Mouse (Mus musculus) liver, embryonic 15.5 days (tissue): ENCODE results near the gene Gm3448. TPM values are rescaled to one million over a fixed set of nuclear protein-coding genes. Genes with fewer than 3 reads are reported as not detected.
A peak's percentile ranks its signal among the peaks of the same experiment; 100 is the strongest.
"Not testable (repeated sequence)": the region's sequence is repeated elsewhere in the genome, so short reads cannot be mapped to it uniquely, and the experiment has no call there.

Experiments used
- ATAC-seq: fragments of 200-750 bp; cut with Nextera tagmentation; 2 replicates; pipeline ENCODE4 v1.8.0; 2017; ENCODE audit warnings: moderate number of reproducible peaks, mild to moderate bottlenecking, moderate library complexity; ENCODE audit not compliant: insufficient read depth
- H3K27ac ChIP-seq: fragments of 300-500 bp; sonication (generic); replicated peaks from 2 replicates; pipeline ENCODE4 v1.5.1; 2015; ENCODE audit warnings: mild to moderate bottlenecking, inconsistent platforms
- H3K27me3 ChIP-seq: fragments of 300-500 bp; sonication (generic); 2 replicates; pipeline ENCODE4 v1.6.1; 2015; ENCODE audit warnings: mild to moderate bottlenecking, inconsistent platforms
- H3K36me3 ChIP-seq: fragments of 300-500 bp; sonication (generic); replicated peaks from 2 replicates; pipeline ENCODE4 v1.6.1; 2015; ENCODE audit warnings: moderate library complexity, mild to moderate bottlenecking, inconsistent platforms
- H3K4me1 ChIP-seq: fragments of 300-500 bp; sonication (generic); replicated peaks from 2 replicates; pipeline ENCODE4 v1.6.1; 2015; ENCODE audit warnings: inconsistent platforms
- H3K4me2 ChIP-seq: fragments of 300-500 bp; sonication (generic); 2 replicates; pipeline ENCODE4 v1.6.1; 2015; ENCODE audit warnings: moderate library complexity, mild to moderate bottlenecking, inconsistent platforms
- H3K4me3 ChIP-seq: fragments of 300-500 bp; sonication (generic); replicated peaks from 2 replicates; pipeline ENCODE4 v1.5.1; 2015; ENCODE audit warnings: mild to moderate bottlenecking, inconsistent platforms
- H3K9ac ChIP-seq: fragments of 300-500 bp; sonication (generic); 2 replicates; pipeline ENCODE4 v1.6.1; 2015; ENCODE audit warnings: moderate library complexity, mild to moderate bottlenecking, inconsistent platforms
- H3K9me3 ChIP-seq: fragments of 300-500 bp; sonication (generic); replicated peaks from 2 replicates; pipeline ENCODE4 v1.6.1; 2016; ENCODE audit warnings: inconsistent platforms
- WGBS: fragments of 180-500 bp; shearing (Covaris S2); methylation state at CpG from one replicate; pipeline ENCODE4 v1.1.7; 2015; ENCODE audit warnings: mixed read lengths; ENCODE audit not compliant: insufficient replicate concordance; 5-methylcytosine and 5-hydroxymethylcytosine counted together
- polyA plus RNA-seq: library from polyadenylated mRNA; unstranded; fragments of >200 nt; fragmentation: Nextera tagmentation; extraction: Ambion mirVana; gene quantifications from 2 replicates; pipeline ENCODE4 v1.2.1, GENCODE M21; 2015

Gm3448 gene
- polyA plus RNA-seq, 1 experiment from 2014 or later: 1.8 TPM

- H3K4me1 ChIP-seq: peaks cover 19% of the 10 kb centered on the region
- no peaks in the 10 kb centered on the region for H3K9me3 ChIP-seq
- peak overlapping the region; percentile 25; the same call in 1 of the 2 replicates for H3K4me2 ChIP-seq
- no peak for ATAC-seq
- WGBS: 55% methylated on average over 6 of the region's 6 CpGs
- no peaks in the 10 kb centered on the region for H3K27me3 ChIP-seq
- no peak overlapping the region for H3K9ac ChIP-seq
- no peak overlapping the region for H3K27ac ChIP-seq
- H3K4me3 ChIP-seq: no peak overlapping the region
- peaks cover 22% of the 10 kb centered on the region for H3K36me3 ChIP-seq
Measured at GRCm38 (mm10) chr17:15066066-15066465, 24.7 kb upstream of the Gm3448 start.

- no peak overlapping the region for H3K9ac ChIP-seq
Measured at GRCm38 (mm10) chr17:15065391-15066024, 24.2 kb upstream of the Gm3448 start.

GRCm38 (mm10) chr17:15060356-15060755 lies 19.0 kb upstream of the Gm3448 start:
- Histone ChIP-seq H3K4me2 (no peak overlapping the region), H3K9ac (no peak overlapping the region), H3K27me3 (no peaks in the 10 kb centered on the region), H3K4me3 (no peak overlapping the region), H3K9me3 (no peaks in the 10 kb centered on the region), H3K36me3 (peaks cover 57% of the 10 kb centered on the region), H3K27ac (no peak overlapping the region), H3K4me1 (peaks cover 3% of the 10 kb centered on the region; the same call in 1 of the 2 replicates)
- WGBS: 74% methylated on average over 6 of the region's 6 CpGs
- ATAC-seq: no peak

More at GRCm38 (mm10) chr17:15065391-15066024, 24.2 kb upstream of the Gm3448 start:
- Histone ChIP-seq H3K27me3 (no peaks in the 10 kb centered on the region), H3K27ac (no peak overlapping the region), H3K9me3 (no peaks in the 10 kb centered on the region), H3K4me2 (peak overlapping the region; percentile 25; the same call in 1 of the 2 replicates), H3K4me3 (no peak overlapping the region), H3K36me3 (peaks cover 26% of the 10 kb centered on the region), H3K4me1 (peaks cover 19% of the 10 kb centered on the region)
- 0 out of 2 replicates have a peak, but pooled peaks have one; percentile 6 for ATAC-seq
- WGBS: 43% methylated on average over 13 of the region's 13 CpGs

- H3K27me3 ChIP-seq: no peaks in the 10 kb centered on the region
- H3K36me3 ChIP-seq: peaks cover 54% of the 10 kb centered on the region
- no peak overlapping the region for H3K27ac ChIP-seq
- no peaks in the 10 kb centered on the region for H3K4me1 ChIP-seq
- H3K4me2 ChIP-seq: no peak overlapping the region
- no peak overlapping the region for H3K4me3 ChIP-seq
- no peak for ATAC-seq
- H3K9me3 ChIP-seq: no peaks in the 10 kb centered on the region
- no peak overlapping the region for H3K9ac ChIP-seq
- WGBS: 85% methylated on average over 14 of the region's 14 CpGs
Measured at GRCm38 (mm10) chr17:15059646-15060045, 18.3 kb upstream of the Gm3448 start.

GRCm38 (mm10) chr17:15058161-15058591 lies 16.8 kb upstream of the Gm3448 start:
- Histone ChIP-seq H3K4me1 (no peaks in the 10 kb centered on the region), H3K9me3 (no peaks in the 10 kb centered on the region), H3K4me2 (no peak overlapping the region), H3K9ac (no peak overlapping the region), H3K27ac (no peak overlapping the region), H3K27me3 (no peaks in the 10 kb centered on the region), H3K36me3 (peaks cover 48% of the 10 kb centered on the region), H3K4me3 (no peak overlapping the region)
- WGBS: 76% methylated on average over 5 of the region's 5 CpGs
- ATAC-seq: no peak

GRCm38 (mm10) chr17:15055925-15056324 lies 14.6 kb upstream of the Gm3448 start:
- H3K4me3 ChIP-seq: no peak overlapping the region
- H3K9ac ChIP-seq: no peak overlapping the region
- no peaks in the 10 kb centered on the region for H3K9me3 ChIP-seq
- H3K4me1 ChIP-seq: no peaks in the 10 kb centered on the region
- ATAC-seq: no peak
- peaks cover 37% of the 10 kb centered on the region for H3K36me3 ChIP-seq
- no peaks in the 10 kb centered on the region for H3K27me3 ChIP-seq
- 67% methylated on average over 4 of the region's 4 CpGs for WGBS
- no peak overlapping the region for H3K4me2 ChIP-seq
- H3K27ac ChIP-seq: no peak overlapping the region

GRCm38 (mm10) chr17:15053829-15054200 lies 12.5 kb upstream of the Gm3448 start:
- peaks cover 19% of the 10 kb centered on the region; the same call in 1 of the 2 replicates for H3K36me3 ChIP-seq
- not testable (repeated sequence) for H3K4me3 ChIP-seq, ATAC-seq, H3K9me3 ChIP-seq, H3K27me3 ChIP-seq, H3K9ac ChIP-seq, H3K4me2 ChIP-seq, H3K27ac ChIP-seq, H3K4me1 ChIP-seq
- WGBS: 87% methylated on average over 13 of the region's 13 CpGs

GRCm38 (mm10) chr17:15053183-15053828 lies 12.0 kb upstream of the Gm3448 start:
- H3K9ac ChIP-seq, H3K4me1 ChIP-seq, H3K4me2 ChIP-seq, H3K9me3 ChIP-seq, H3K4me3 ChIP-seq, H3K27me3 ChIP-seq, H3K27ac ChIP-seq: not testable (repeated sequence)
- 80% methylated on average over 6 of the region's 8 CpGs for WGBS
- peak; percentile 50; the same call in 1 of the 2 replicates for ATAC-seq
- H3K36me3 ChIP-seq: peaks cover 16% of the 10 kb centered on the region; the same call in 1 of the 2 replicates

- H3K9me3 ChIP-seq, H3K4me1 ChIP-seq, H3K27me3 ChIP-seq, H3K4me3 ChIP-seq, H3K9ac ChIP-seq, H3K4me2 ChIP-seq, H3K27ac ChIP-seq: not testable (repeated sequence)
- ATAC-seq: peak; percentile 16; the same call in 1 of the 2 replicates
- peaks cover 16% of the 10 kb centered on the region; the same call in 1 of the 2 replicates for H3K36me3 ChIP-seq
- WGBS: 72% methylated on average over 1 of the region's 1 CpGs
Measured at GRCm38 (mm10) chr17:15052766-15053165, 11.4 kb upstream of the Gm3448 start.

- not testable (repeated sequence) for H3K9me3 ChIP-seq, H3K27me3 ChIP-seq, H3K4me1 ChIP-seq, H3K27ac ChIP-seq, H3K4me3 ChIP-seq, H3K9ac ChIP-seq, H3K36me3 ChIP-seq, H3K4me2 ChIP-seq
- peak; percentile 28; the same call in 1 of the 2 replicates for ATAC-seq
- no CpG with 5 or more reads among the region's 1 CpGs for WGBS
Measured at GRCm38 (mm10) chr17:15050338-15050737, 9.0 kb upstream of the Gm3448 start.

GRCm38 (mm10) chr17:15040455-15040854 lies 882 bp downstream of the Gm3448 start:
- H3K4me2 ChIP-seq, H3K9me3 ChIP-seq, H3K27me3 ChIP-seq, H3K27ac ChIP-seq, ATAC-seq, H3K36me3 ChIP-seq, H3K4me3 ChIP-seq, H3K4me1 ChIP-seq, H3K9ac ChIP-seq: not testable (repeated sequence)
- WGBS: no CpG with 5 or more reads among the region's 3 CpGs
